Mouse (Mus musculus) heart, adult 9 months (tissue): ENCODE results near the gene Cyb5r1.
"Not testable (repeated sequence)": the region's sequence is repeated elsewhere in the genome, so short reads cannot be mapped to it uniquely, and the experiment has no call there.

Experiments used
- DNase-seq, 2 experiments: peaks; one replicate each; pipeline ENCODE4 v3.0.0; 2022; ENCODE audit warnings: low spot score in 2 of 2

The Cyb5r1 gene

DNA sequence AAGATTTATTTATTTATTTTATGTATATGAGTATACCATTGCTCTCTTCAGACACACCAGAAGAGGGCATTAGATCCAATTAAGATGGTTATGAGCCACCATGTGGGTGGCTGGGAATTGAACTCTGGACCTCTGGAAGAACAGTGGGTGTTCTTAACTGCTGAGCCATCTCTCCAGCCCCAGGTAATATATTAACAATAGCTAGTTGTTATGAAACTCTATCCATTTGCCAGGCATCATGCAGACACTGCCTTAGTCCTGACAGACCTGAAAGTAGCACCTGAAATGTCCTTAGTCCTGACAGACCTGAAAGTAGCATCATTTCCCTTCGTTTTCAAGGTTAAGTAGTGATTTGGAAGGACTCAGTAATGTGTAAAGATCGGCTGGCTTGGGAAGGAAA lies 8.7 kb downstream of the Cyb5r1 start:
- DNase-seq, result no peak

DNA sequence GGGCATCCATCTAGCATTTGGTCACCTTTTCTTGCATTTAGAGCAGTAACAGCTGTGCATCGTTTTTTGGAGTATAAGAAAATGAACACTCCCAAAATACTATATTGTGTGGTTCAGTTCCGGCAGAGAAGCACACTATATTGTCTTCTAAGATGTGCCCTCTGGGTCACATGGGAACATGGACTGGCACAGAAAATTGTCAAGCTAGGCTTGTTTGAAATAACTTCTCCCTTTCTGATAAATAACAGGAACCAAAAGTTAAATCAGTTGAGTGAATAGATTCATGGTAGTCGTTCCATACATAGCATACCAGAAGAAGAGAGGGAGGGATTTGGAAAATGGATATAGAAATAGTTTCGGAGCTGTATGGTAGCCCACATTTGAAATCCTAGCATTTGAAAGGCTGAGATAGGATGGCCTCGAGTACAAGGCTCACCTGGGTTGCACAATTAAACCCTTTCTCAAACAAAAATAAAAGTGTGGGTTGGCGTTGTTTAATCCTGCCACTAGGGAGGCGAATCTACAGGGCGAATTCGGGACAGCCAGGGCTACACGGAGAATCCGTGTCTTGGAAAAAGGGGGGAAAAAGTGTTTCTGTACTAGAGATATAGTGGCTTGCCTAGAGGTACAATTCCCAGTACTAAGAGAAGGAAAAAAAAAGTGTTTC lies 9.3 kb downstream of the Cyb5r1 start:
- DNase-seq, result no peak

DNA sequence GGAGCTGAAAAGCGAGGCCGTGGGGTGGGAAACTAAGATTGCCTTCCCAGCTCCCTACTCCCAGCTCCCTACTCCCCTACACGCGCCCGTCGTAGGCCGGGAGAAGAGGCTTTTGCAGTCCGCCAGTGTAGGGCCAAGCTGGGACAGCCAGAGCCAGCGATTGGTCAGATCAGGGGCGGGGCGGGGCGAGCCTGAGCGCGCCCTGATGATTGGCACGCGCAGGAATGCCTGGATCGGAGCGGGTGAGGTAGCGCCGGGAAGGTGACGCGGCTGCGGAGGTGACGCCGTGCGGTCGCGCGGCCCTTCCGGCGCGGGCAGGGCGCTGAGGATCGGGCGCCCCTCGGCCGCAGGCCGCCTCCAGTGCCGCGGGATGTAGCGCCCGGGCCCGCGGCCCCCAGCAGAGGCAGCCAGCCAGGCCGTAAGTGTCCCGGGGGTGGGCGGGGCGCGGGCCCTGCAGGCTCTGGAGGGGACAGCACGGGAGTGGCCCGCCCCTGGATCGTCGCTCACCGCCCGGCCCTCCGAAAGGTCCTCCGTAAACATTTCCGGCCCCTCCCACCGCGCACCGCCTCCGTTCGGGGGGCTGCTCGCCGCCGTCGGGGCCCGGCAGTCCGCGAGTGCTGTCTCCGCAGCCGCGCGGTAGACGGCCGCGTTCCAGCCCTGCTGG lies 9.9 kb downstream of the Cyb5r1 start, which contains the start of gene Adipor1:
TSS of gene Adipor1 (plus strand) at position 211 of the 664 bp plus-strand sequence.
- peak; percentile 97 to 98 for DNase-seq

DNA sequence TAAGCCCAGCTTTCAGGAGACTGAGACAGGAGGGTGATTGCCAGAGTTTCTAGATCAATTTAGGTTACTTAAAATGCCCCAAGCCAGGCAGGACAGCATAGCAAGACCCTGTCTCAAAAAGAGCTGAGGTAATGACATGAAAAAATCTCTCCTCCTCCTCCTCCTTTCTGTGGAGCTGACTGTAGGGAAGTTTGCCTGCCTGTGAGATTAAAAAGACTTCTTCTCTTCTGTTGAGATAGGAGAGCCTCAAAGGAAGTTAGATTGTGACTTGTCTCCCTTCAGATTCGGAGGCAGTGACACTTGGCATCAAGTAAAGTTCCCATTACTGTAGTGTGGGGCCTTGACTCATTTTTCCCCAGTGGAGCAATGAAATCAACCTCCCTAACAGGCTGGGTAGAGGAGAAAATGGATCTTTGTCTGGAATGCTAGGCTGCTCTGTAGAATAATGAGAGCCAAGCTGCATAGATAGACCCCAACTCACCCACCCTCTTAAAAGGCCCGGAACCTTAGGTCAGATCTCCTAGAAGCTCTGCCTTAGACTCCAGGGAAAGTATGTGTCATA lies 13.1 kb downstream of the Cyb5r1 start:
- no peak for DNase-seq

DNA sequence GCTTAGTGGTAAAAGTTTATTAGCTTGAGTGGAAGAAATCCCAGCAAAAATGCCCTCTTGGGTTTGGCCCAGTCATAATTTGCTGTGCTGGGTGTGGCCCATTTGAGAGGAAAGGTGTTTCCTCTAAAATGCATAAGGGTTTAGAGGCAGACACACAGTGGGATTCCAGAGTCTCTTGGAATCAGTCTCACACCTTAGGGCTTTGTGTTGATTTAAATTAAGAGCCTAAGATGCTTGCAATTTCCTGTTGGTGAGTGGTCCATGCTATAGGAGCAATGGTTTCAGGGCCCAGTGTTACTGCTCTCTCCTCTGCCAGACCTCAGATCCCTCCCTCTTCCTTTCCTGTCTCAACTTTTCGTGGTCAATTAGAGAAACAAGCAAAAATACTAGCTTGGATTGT lies 13.8 kb downstream of the Cyb5r1 start:
- no peak for DNase-seq

DNA sequence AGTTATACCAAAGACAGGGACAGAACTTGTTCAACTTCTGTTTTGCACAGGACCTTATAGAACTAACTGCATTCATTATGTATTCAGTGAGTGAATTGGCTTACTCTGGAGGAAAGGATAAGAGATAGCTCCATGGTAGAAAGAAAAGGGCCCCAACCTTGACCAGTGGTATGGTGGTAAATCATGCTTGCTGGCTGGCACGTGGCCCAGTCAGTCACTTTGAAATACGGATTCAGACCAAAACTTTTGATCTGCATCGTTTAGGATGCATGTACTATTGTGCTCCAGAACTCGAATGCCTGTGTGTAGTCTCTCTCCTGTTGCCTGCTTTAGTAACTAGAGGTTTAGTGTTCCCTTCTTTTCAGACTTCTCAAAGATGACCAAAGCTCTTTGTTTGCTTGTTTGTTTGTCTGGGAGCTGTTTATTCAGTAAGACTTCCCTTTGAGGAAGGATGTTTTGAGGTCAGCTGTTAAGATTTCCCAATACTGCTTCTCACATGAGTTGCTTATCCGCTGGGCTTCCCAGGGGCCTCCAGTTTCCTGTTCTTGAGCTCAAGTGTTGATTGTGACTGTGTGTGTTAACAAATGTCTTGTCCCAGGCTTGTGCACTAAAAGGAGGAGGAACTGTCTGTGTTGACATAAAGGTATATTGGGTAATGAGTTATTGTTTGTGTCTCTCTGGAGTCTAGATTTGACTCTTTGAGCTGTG lies 14.5 kb downstream of the Cyb5r1 start:
- peak; percentile 49 to 62 for DNase-seq

DNA sequence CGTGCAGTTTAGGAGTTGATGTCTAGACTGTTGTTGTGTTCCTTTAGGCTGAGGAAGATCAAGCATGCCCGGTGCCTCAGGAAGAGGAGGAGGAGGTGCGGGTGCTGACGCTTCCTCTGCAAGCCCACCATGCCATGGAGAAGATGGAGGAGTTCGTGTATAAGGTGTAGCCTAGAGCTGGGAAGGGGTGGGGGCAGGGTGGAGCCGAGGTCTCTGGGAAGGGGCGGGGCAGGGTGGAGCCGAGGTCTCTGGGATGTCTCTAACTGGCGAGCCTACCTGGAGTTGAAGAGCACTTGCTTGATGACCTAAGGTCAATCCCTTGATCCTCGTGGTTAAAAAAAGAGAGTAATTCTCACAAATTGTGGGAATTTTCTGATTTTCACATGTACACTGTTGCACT lies 18.6 kb downstream of the Cyb5r1 start:
- no peak for DNase-seq

DNA sequence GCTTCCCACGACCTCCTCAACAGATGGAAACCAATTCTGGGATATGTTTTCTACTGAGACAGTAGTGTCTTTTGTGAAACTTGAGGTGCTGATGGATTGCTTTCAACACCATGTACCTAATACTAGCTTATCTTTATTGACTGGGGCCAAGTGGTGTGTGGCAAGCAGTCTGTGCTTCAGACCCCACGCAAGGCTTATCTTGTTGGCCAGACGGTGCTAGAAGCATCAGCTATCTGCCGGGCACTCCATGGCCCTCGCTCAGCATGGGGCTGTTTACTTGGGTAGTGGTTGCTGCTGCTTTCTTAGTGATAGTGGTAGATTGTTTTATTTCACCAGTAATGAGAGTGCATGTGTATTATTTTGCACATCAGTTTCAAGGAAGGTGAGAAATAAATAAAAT lies 20.9 kb downstream of the Cyb5r1 start:
- no peak for DNase-seq

DNA sequence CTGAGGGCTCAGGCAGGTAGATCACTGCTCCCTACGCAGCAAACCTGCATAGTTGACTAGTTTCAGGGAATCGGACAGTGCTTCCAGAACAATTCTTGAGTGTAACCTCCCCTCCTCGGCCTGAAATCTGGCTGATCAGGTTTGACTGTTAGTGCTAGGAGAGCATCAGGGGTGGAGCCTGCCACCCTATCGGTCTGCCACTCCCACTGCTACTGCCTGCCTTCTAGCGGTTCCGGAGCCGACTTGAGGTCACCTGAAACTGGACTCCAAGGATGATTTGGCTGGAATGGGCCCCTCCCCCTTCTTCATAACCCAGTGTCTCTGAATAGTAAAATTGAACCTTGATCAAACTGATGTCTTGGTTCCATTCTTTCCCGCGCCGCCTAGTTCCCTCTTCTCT lies 27.6 kb downstream of the Cyb5r1 start:
- no peak for DNase-seq

DNA sequence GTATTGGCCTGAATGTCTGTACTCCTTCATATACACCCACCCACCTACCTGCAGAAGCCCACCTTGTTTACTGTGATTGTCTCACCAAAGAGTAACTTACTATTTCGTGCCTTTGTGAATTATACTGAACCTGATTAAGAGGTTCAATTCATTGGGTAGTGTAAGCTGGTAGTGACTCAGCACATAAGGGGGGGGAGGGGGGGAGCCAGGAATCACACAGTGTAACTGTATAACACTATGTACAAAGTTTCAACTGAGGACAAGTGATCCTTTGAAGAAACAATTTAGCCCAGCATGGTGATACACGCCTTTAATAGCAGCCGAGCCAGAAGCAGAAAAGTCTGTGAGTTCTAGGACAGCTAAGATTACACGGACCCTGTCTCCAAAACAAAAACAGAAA lies 28.1 kb downstream of the Cyb5r1 start:
- no peak for DNase-seq

DNA sequence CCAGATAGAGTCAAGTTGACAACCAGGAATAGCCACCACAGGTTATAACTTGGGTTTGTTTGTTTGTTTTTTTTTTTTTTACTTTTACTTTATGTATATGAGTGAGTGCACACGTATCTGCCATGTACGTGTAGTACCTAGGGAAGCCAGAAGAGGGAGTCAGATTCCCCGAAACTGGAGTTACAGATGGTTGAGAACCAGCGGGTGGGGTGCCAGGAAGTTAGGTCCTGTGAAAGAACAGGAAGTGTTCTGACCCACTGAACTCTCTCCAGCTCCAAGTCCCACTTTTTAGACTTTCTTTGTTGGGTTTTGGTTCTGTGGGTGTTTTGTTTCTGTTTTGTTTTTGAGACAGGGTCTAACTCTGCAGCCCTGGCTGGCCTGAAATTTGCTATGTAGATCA lies 30.1 kb downstream of the Cyb5r1 start:
- DNase-seq, result peak in 1 of 2 experiments; percentile 26

DNA sequence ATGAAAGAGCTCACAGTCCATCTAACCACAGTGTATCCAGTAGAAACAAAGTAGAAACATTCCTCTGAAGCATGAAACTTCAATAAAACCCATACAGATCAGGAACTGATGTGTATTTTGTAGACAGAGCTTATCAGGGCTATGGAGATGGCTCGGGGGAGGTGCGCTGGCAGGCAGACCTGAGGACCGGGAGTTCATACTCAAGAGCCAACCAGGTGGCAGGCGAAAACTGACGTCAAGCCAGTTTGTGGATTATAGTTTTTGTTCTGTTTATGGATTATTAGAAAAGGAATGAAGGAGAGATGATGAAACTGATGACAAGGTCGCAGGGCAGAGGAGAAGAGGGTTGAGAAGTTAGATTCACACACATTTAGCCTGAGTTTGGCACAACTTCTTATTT lies 35.1 kb downstream of the Cyb5r1 start:
- no peak for DNase-seq

DNA sequence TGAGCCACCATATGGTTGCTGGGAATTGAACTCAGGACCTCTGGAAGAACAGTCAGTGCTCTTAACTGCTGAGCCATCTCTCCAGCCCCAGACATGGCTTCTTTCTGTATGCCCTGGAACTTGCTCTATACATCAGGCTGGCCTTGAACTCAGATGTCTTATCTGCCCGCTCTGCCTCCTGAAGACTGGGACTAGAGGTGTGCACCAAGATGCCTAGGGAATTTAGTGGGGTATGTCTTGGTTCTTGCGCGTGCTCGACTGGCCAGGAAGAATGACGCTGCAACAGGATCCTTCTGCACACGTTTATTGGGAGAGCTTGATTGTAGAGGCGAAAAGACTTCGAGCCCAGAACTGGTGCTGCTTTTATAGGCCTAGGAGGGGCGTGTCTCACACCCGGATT lies 36.4 kb downstream of the Cyb5r1 start:
- not testable (repeated sequence) for DNase-seq

DNA sequence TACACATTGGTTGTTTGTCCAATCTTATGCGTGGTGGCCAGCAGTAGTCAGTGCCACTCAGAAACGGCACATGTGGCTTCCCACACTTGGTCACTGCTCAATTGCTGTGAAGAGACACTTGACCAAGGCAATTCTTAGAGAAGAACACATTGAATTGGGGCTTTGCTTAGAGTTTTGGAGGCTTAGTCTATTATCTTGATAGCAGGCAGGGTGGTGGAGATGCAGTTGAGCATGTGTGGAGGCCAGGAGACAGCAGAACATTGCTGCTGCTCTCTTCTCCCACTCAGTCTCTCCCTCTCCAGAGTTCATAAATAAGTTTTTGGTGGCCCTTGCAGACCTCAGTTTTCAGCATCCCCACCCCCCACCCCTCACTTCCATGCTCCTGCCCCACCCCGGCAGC lies 37.0 kb downstream of the Cyb5r1 start:
- DNase-seq, result no peak

DNA sequence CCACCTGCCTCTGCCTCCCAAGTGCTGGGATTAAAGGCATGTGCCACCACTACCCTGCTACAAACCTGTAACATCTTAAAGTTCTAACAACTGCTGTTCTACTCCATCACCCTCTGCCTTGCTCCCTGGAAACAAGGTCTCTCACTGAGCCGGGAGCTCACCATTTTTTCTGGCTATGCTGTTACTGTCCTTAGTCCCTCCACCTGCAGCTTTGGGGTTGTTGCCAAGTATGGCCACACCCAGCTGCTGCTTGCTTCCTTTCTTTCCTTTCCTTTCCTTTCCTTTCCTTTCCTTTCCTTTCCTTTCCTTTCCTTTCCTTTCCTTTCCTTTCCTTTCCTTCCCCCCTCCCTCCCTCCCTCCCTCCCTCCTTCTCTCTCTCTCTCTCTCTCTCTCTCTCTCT lies 37.9 kb downstream of the Cyb5r1 start:
- DNase-seq, result not testable (repeated sequence)

DNA sequence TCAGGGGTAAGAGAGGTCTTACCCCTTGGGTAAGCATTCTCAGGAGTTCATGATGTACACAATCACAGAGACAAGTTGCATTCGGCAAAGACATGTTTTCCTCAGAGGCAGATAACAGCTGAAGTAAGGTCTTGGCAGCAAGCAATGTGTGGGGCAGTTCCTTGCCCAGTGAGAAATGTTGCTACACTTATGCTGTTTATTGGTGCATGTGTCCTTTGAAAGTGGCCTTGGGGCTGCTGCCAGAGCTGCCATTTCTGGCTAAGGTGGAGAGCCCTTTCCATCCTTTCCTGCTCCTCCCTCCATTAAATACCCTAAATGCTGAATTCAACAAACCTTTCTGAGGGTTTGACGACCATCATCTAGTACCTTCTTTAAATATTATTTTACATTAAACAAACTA lies 40.1 kb downstream of the Cyb5r1 start:
- DNase-seq, result no peak

DNA sequence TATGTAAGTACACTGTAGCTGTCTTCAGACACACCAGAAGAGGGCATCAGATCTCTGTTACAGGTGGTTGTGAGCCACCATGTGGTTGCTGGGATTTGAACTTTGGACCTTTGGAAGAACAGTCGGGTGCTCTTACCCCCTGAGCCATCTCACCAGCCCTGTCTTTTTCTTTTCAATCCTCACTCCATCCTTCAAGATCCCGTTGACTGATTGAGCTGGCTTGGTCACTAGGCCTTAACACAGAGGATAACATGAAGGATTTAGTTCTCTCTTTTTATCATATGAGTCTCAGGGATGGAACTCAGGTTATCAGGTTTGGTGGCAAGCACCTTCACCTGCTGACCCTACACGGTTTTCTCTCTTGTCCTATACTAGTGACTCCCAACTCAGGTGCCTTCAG lies 43.2 kb downstream of the Cyb5r1 start:
- DNase-seq, result not testable (repeated sequence)

DNA sequence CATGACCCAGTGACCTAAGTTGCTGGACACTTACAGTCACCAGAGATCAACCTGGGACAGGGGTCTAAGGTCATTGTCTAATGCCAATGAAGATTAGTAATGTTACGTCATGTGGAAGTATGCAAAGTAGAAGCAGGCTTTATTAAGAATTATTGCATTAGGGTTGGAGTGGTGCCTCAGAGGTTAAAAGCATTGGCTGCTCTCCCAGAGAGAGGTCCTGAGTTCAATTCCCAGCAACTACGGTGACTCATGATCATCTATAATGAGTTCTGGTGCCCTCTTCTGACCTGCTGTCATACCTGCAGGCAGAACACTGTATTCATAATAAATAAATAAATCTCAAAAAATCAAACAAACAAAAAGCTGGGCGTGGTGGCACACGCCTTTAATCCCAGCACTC lies 44.8 kb downstream of the Cyb5r1 start:
- DNase-seq, result no peak

DNA sequence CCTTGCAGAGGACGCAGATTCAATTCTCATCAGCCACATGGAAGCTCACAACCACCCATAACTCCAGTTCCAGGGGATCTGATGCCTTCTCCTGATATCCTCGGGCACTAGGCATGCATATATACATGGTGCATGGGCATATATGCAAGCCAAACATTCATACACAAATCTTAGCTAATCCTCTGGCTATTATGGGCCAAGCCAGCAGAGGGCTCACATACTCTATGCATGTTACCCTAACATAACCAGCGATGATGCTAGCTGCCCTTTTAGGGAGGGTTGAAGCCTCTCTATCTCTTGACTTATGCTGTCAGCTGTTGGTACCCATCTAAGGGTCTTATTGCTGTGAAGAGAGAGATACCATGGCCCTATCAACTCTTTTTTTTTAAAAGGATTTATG lies 45.6 kb downstream of the Cyb5r1 start:
- peak in 1 of 2 experiments; percentile 16 for DNase-seq

DNA sequence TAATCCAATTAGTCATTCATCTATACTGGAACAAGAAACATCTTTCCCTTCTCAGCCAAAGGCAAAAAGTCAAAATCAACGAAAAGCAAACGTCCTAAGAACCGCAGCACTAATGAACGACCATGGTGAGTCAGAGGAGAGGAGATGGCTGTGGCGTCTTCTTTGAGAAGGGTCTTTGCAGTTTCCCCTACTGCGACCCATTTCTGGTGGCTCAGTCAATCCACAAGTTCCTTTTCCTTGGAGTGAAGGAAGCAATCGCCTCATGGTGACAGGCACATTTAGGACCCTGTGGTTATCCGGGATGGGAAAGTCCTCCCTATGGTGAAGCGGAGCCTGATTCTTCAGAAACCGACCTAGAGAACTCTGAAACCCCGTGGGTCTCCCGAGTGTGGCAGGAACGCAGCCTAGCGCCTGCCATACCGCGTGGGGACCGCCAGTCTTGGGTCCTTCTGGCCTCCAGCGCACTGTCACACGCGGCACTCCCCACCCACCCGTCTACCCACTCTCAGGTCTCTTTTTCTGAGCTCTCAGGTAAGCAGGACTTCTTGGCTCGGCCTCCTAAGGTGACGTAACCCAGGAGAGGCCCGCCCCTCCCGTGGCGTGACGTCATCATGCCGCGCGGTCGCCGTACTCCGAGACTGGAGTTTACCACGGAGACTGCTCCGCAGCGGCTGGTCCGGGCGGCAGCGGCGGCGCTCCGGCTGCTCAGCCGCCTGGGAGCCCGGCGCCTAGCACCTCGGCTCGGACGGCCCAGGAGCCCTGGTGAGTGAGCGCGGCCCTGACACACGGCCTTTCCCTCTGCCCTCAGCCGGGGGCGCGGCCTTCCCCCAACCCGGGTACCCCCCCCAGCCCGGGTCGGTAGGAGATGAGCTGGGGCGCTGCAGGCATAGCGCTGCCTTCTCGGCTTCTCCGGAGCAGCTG lies 49.8 kb downstream of the Cyb5r1 start, which contains the start of gene Klhl12:
TSS of gene Klhl12 (plus strand) at position 628 of the 921 bp plus-strand sequence.
- DNase-seq, result peak; percentile 89 to 92

DNA sequence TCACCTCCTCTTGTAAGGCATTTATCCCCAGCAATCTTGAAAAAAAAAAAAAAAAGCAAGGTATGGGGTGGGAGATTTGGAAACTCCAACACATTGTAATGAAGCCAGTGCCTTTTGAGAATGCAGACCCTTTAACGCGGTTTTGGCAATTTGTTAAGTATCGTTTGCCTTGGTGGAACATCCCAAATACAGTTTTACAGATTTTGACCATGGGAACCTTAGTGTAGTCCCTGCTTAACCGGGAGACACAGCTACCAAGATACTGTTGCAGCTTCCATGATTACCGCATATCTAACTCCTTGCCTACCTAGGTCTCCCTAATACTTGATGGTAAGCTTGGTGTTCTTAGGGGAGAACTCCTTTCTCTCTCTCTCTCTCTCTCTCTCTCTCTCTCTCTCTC lies 50.7 kb downstream of the Cyb5r1 start:
- no peak for DNase-seq
